Mouse (Mus musculus) liver, embryonic 14.5 days (tissue): ENCODE data around the gene Tmem221.
"Not testable (repeated sequence)": the region's sequence is repeated elsewhere in the genome, so short reads cannot be mapped to it uniquely, and the experiment has no call there.

Source experiments
- CTCF ChIP-seq: IDR thresholded peaks from 2 replicates; pipeline ENCODE4 v1.5.1; 2016; ENCODE audit warnings: antibody characterized with exemption, low read depth, control low read depth
- EP300 ChIP-seq: IDR thresholded peaks from 2 replicates; pipeline ENCODE4 v1.6.1; 2016; ENCODE audit warnings: antibody characterized with exemption, low read depth

DNA sequence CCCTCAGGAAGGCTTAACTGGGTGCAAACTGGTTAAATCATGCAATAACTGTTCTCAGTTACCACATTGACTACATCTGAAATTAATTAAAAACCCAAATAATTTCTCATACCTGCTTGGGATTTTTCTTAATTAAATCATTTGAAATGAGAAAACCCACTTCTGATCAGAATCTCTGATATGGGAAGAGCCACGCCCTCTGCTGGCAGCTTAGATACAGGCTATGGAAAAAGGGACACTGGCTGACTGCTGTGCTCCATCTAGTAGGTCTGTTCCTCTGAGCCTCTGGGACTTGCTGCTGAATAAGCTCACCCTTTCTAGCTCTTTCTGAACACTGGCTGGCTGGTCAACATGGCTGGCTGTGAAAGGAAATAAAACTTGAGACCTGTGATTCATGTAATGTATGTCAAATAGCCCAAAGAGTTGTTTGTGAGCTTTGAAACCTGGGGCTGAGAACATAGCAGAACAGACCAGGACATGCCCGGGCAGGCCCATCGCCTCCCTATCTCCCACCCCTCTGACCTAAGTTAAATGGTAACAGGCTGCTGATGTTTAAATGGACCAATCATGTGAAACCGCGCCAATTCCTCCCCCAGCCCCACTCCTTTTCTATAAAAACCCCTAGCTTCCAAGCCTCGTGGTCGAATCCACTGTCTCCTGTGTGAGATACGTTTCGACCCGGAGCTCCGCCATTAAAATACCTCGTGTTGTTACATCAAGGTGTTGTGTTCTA, 27.8 kb downstream of the Tmem221 start:
- peak; percentile 43; the same call in 1 of the 2 replicates for TF ChIP-seq CTCF
- TF ChIP-seq EP300 = not testable (repeated sequence)
